Mouse (Mus musculus) myocyte (in vitro differentiated cells): ENCODE measurements around the gene Zfp949. TPM values are rescaled to one million over a fixed set of nuclear protein-coding genes. Genes with fewer than 3 reads are reported as not detected.
"Not testable (repeated sequence)": the region's sequence is repeated elsewhere in the genome, so short reads cannot be mapped to it uniquely, and the experiment has no call there.

Source experiments
- H3K27me3 ChIP-seq: one replicate; pipeline ENCODE4 v1.6.1; 2011; ENCODE audit not compliant: control insufficient read depth, insufficient read depth, insufficient read length
- H3K36me3 ChIP-seq: one replicate; pipeline ENCODE4 v1.6.1; 2011; ENCODE audit not compliant: control insufficient read depth, insufficient read depth
- H3K4me2 ChIP-seq: one replicate; pipeline ENCODE4 v1.6.1; 2011; ENCODE audit warnings: low read depth, control low read depth
- H3K4me3 ChIP-seq: one replicate; pipeline ENCODE4 v1.5.1; 2011; ENCODE audit warnings: mild to moderate bottlenecking, control low read depth, moderate library complexity
- H3K79me2 ChIP-seq: one replicate; pipeline ENCODE4 v1.6.1; 2011; ENCODE audit not compliant: control insufficient read depth, insufficient read depth
- H3ac ChIP-seq: one replicate; pipeline ENCODE4 v1.6.1; 2011; ENCODE audit not compliant: control insufficient read depth, insufficient read length
- E2F4 ChIP-seq: IDR thresholded peaks from one replicate; pipeline ENCODE4 v1.6.1; 2011; ENCODE audit warnings: mild to moderate bottlenecking, control low read depth, moderate library complexity; ENCODE audit not compliant: insufficient read depth
- MYOD1 ChIP-seq, 3 experiments: IDR thresholded peaks; one replicate each; pipeline ENCODE4 v1.6.1; 2011; ENCODE audit warnings: control low read depth in 2 of 3, low read depth in 2 of 3, mild to moderate bottlenecking in 2 of 3, moderate library complexity in 1 of 3; ENCODE audit not compliant: insufficient read length in 2 of 3, control insufficient read depth in 1 of 3
- POLR2A ChIP-seq: IDR thresholded peaks from one replicate; pipeline ENCODE4 v1.6.1; 2011; ENCODE audit warnings: low read depth, mild to moderate bottlenecking, control low read depth, moderate library complexity; ENCODE audit not compliant: insufficient read length
- polyA plus RNA-seq: library from polyadenylated mRNA; unstranded; fragments of >200 nt; fragmentation: generic; extraction: Trizol; gene quantifications from one replicate; pipeline ENCODE4 v1.2.1, GENCODE M21; 2012; ENCODE audit warnings: missing spikeins

Zfp949 gene
- polyA plus RNA-seq, 1 experiment = 3.7 TPM

DNA sequence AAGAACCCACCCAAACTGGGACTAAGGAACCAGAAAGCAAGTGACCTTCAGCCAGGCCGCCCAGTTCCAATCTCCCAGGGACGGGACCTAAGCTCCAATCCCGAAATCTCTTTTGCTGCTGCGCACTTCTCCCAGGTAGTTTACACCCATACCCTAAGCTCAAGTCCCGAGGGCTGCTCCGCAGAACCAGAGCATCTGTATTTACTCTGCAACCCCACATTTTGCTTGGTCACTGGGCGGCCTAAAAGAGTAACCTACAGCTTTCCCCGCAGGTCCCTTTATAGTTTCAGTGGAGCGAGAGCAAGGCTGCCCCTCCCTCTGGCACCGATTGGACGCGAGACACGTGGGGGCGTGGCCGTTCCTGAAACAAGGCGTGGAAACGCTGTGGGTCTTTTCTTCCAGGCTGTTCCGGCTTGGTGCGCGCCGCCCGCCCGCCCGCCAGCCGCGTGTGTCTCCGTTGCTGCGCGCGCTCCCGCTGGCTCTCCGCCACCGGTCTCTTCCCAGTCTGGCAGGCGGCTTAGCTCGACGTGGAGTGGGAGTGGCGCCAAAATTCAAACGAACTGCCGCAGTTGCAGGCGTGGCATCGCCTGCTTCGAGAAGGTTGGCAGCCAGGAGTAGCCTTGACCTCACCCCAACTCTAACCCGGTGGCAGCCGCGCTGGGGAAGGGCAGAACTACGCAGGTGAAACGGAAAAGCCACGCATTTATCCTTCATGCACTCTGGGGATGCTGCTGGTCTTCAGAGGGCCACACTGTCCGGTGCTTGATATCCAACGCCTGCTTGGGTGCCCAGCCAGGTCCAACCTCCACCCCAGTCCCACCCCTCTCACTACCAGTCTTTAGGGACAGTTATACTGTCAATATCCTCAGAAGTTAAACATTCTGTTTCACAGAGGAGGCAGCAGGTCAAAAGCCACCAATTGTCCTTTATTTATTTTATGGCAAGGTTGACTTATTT lies 51.7 kb downstream of the Zfp949 start:
- H3K79me2 ChIP-seq, H3ac ChIP-seq, H3K36me3 ChIP-seq, H3K27me3 ChIP-seq: not testable (repeated sequence)
- Histone ChIP-seq H3K4me3 (peak overlapping the region; percentile 22), H3K4me2 (peak overlapping the region; percentile 73)
- TF ChIP-seq POLR2A (peak; percentile 44), E2F4 (peak; percentile 73), MYOD1 (IDR thresholded peaks at IDR 0.05; ENCODE audit: control insufficient read depth in 1 of 3, insufficient read length in 2 of 3, low read depth in 2 of 3) (peak in 1 of 3 experiments; percentile 10)

Other genes starting within 250 kb of the Zfp949 start
- 1.3 TPM for gene Nt5e, start 220.8 kb upstream of the Zfp949 start, polyA plus RNA-seq
- 9.6 TPM for gene Snx14, start 109.1 kb upstream of the Zfp949 start, polyA plus RNA-seq
- not detected for gene Gm20537, start 91.4 kb upstream of the Zfp949 start, polyA plus RNA-seq
- 41.8 TPM for gene Syncrip, start 65.4 kb upstream of the Zfp949 start, polyA plus RNA-seq
- gene Trim43a, start 32.9 kb downstream of the Zfp949 start, polyA plus RNA-seq = not detected
- 11.5 TPM for gene Mthfsl, start 172.3 kb downstream of the Zfp949 start, polyA plus RNA-seq
- gene Bcl2a1d, start 183.9 kb downstream of the Zfp949 start, polyA plus RNA-seq = not detected